ENCODE assay signal across 11 mouse cellular contexts in genomic region chr12:12871272-12871671, GRCm38 (mm10).
DNase-seq lines count a peak whose midpoint lies in the region; ATAC-seq and TF ChIP-seq lines count a peak whose summit lies in the region.
"Had no signal": no experiment of that assay in that cellular context is flagged by ENCODE, and none has a peak within 500 bp of the region (broad histone marks: within the 10 kb centered on the region; RNA-seq: fewer than 3 reads in every experiment).

No protein-coding gene starts in this region.

- H3K4me1 ChIP-seq in lung, embryonic 14.5 days (ENCODE audit: insufficient read depth) = peaks cover 5% of the 10 kb centered on the region; the same call in 1 of the 2 replicates
- no peaks in the 10 kb centered on the region for H3K4me1 ChIP-seq in neural tube, embryonic 14.5 days (ENCODE audit: control insufficient read depth, insufficient read depth, low read length)

- WGBS in lung, embryonic 14.5 days = 42% methylated on average over 4 of the region's 4 CpGs
- 25% methylated on average over 4 of the region's 4 CpGs for WGBS in neural tube, embryonic 14.5 days

- no peaks in the 10 kb centered on the region for H3K27me3 ChIP-seq in lung, embryonic 14.5 days (ENCODE audit: insufficient read depth, low read length)
- no peaks in the 10 kb centered on the region for H3K27me3 ChIP-seq in neural tube, embryonic 14.5 days (ENCODE audit: control insufficient read depth, insufficient read depth, low read length)
- H3K27me3 ChIP-seq: embryonic facial prominence, embryonic 13.5 days had no signal

- no peaks in the 10 kb centered on the region for H3K36me3 ChIP-seq in lung, embryonic 14.5 days (ENCODE audit: insufficient read depth)
- H3K36me3 ChIP-seq in neural tube, embryonic 14.5 days (ENCODE audit: control insufficient read depth, insufficient read depth, low read length) = no peaks in the 10 kb centered on the region
- H3K36me3 ChIP-seq: embryonic facial prominence, embryonic 13.5 days; heart, embryonic 10.5 days had no signal

- H3K27ac ChIP-seq in lung, embryonic 14.5 days (ENCODE audit: low read depth) = no peak overlapping the region
- H3K27ac ChIP-seq in layer of hippocampus, adult 2 months = no peak overlapping the region
- no peak overlapping the region for H3K27ac ChIP-seq in neural tube, embryonic 14.5 days (ENCODE audit: low read depth, low read length)
- H3K27ac ChIP-seq: embryonic facial prominence, embryonic 13.5 days; heart, embryonic 10.5 days; liver, embryonic 14.5 days had no signal

- no peak overlapping the region for H3K4me2 ChIP-seq in lung, embryonic 14.5 days
- no peak overlapping the region for H3K4me2 ChIP-seq in neural tube, embryonic 14.5 days (ENCODE audit: low read depth, low read length)
- H3K4me2 ChIP-seq: embryonic facial prominence, embryonic 13.5 days had no signal

- no peak for TF ChIP-seq CTCF in lung, embryonic 14.5 days (IDR thresholded peaks at IDR 0.05; ENCODE audit: low read depth)
- TF ChIP-seq CTCF in layer of hippocampus, adult 2 months (conservative IDR thresholded peaks at IDR 0.05) = no peak

- H3K4me3 ChIP-seq in lung, embryonic 14.5 days (ENCODE audit: low read depth, low read length) = no peak overlapping the region
- no peak overlapping the region for H3K4me3 ChIP-seq in layer of hippocampus, adult 2 months
- no peak overlapping the region for H3K4me3 ChIP-seq in neural tube, embryonic 14.5 days (ENCODE audit: low read depth, low read length)
- H3K4me3 ChIP-seq: embryonic facial prominence, embryonic 13.5 days; heart, embryonic 10.5 days had no signal

- no peak overlapping the region for H3K9ac ChIP-seq in lung, embryonic 14.5 days
- no peak overlapping the region for H3K9ac ChIP-seq in neural tube, embryonic 14.5 days (replicated peaks; ENCODE audit: low read depth, low read length)
- H3K9ac ChIP-seq: embryonic facial prominence, embryonic 13.5 days; liver, embryonic 14.5 days had no signal

- peak; percentile 42; the same call in 1 of the 2 replicates for ATAC-seq in lung, embryonic 14.5 days (ENCODE audit: insufficient read depth)
- ATAC-seq in neural tube, embryonic 14.5 days (ENCODE audit: low read depth) = 0 out of 2 replicates have a peak, but pooled peaks have one; percentile 38

- peak; percentile 76 for DNase-seq in lung, embryonic 14.5 days
- DNase-seq in lung, adult 18-20 months = no peak
- DNase-seq in brain, embryonic 18.5 days (ENCODE audit: low read depth, low spot score) = peak; percentile 67
- DNase-seq in layer of hippocampus, adult 2 months (ENCODE audit: low spot score in 2 of 2) = peak; percentile 36 to 68
- DNase-seq in gastrocnemius, adult 8-10 months (ENCODE audit: low spot score in 2 of 2) = no peak
- no peak for DNase-seq in adrenal gland, postnatal 36 days
- DNase-seq in heart, adult 8-10 months (ENCODE audit: low spot score) = no peak

- H3K9me3 ChIP-seq in lung, embryonic 14.5 days (ENCODE audit: low read depth, low read length) = no peaks in the 10 kb centered on the region
- H3K9me3 ChIP-seq in neural tube, embryonic 14.5 days (ENCODE audit: control insufficient read depth, low read length) = no peaks in the 10 kb centered on the region
- H3K9me3 ChIP-seq: embryonic facial prominence, embryonic 13.5 days; heart, embryonic 10.5 days had no signal

Comparison
In these comparisons a context has a peak if more than half of its experiments do, and no peak if none do; other contexts are left out.
1. DNase-seq: peak in lung, embryonic 14.5 days (single experiment), brain, embryonic 18.5 days (single experiment) and layer of hippocampus, adult 2 months (2 of 2); none in lung, adult 18-20 months (0 of 2), gastrocnemius, adult 8-10 months (0 of 2), adrenal gland, postnatal 36 days (0 of 2) and heart, adult 8-10 months (single experiment).